Mouse (Mus musculus) E14TG2a.4 (cell line): ENCODE data around the gene Tfb1m.

Source experiments
- CTCF ChIP-seq: conservative IDR thresholded peaks from 2 replicates; pipeline ENCODE4 v1.5.1; 2014; ENCODE audit warnings: low read length
- POU5F1 ChIP-seq: IDR thresholded peaks from 2 replicates; pipeline ENCODE4 v1.6.1; 2014; ENCODE audit warnings: low read length, borderline replicate concordance

DNA sequence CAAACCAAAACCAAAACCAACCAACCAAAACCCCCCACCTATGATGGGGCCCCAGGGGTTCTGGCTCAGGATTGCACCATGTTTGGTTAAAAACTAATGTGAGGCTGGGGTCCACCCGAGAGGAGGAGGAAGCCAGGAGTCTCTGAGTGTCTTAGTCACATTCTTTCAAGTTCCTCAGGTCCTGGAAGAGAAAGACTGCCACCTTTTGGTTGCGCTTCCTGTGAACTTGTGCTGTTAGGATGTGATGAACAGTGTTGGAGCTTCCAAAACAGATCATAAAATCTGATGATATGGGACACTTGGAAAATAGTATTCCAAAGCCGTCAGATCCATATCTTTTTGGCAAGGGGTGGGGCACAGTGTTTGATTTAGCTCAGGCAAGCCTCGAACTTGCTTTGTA, 56.6 kb downstream of the Tfb1m start:
- no peak for TF ChIP-seq CTCF
- TF ChIP-seq POU5F1 = no peak
